Mouse (Mus musculus): ENCODE measurements at regions not wholly inside any gene's neighbourhood (a gene's known extent, or its start where the extent isn't known, plus 50 kb on each side); places are given as distances from the start of the nearest gene placed in this dataset.

GRCm38 (mm10) chr17:45822427-45822826 lies 88.8 kb upstream of the 1600014C23Rik start:
- TF ChIP-seq POLR2A (IDR thresholded peaks at IDR 0.05; ENCODE audit: extremely low read depth, insufficient read depth, low read length) (no peak), CTCF (IDR thresholded peaks at IDR 0.05; ENCODE audit: extremely low read depth, insufficient read depth, low read length) (no peak)
